Mouse (Mus musculus) embryonic fibroblast, embryonic 13.5 days (primary cell): ENCODE measurements around the gene Srgap2.

Experiments used
- CTCF ChIP-seq: IDR thresholded peaks from 2 replicates; pipeline ENCODE4 v1.5.1; 2011; ENCODE audit warnings: mild to moderate bottlenecking, control low read depth, low read length, moderate library complexity, borderline replicate concordance; ENCODE audit not compliant: insufficient read depth
- POLR2A ChIP-seq: IDR thresholded peaks from 2 replicates; pipeline ENCODE4 v1.6.1; 2011; ENCODE audit warnings: low read depth, mild to moderate bottlenecking, control low read depth, low read length, moderate library complexity

- TF ChIP-seq CTCF (no peak), POLR2A (no peak)
Measured at GRCm38 (mm10) chr1:131280280-131280679, 246.9 kb downstream of the Srgap2 start.
